8 mouse cellular contexts compared by ENCODE assay signal in the genomic region with DNA sequence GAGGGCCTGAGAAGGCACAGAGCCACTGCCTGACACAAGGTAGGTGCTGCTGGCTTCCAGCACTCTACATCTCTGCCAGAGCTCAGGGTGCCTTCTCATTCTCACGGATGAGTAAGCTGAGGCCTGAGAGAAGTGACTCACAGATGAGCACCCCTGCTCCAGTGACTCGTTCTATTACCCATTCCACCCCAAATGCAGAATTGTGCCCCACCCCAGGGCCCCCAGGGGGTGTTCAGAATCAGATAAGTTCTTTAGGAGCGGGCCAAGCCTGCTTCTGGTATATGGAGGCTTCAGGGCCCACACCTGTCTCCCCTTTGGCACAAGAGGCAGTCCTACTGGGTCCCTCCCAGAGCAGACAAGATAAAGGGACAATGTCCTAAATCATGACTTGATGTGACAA. TPM values are rescaled to one million over a fixed set of nuclear protein-coding genes. Genes with fewer than 3 reads are reported as not detected.
DNase-seq lines count a peak whose midpoint lies in the region; ATAC-seq lines count a peak whose summit lies in the region.

No protein-coding gene starts in this region.

- H3K9ac ChIP-seq in kidney, embryonic 15.5 days = peak overlapping the region; percentile 70
- peak overlapping the region; percentile 91; the same call in 1 of the 2 replicates for H3K9ac ChIP-seq in forebrain, embryonic 14.5 days (ENCODE audit: low read length)
- peak overlapping the region; percentile 76; the same call in 1 of the 2 replicates for H3K9ac ChIP-seq in liver, embryonic 15.5 days

- H3K4me3 ChIP-seq in kidney, embryonic 15.5 days (replicated peaks) = peak overlapping the region; percentile 74
- H3K4me3 ChIP-seq in forebrain, embryonic 14.5 days (ENCODE audit: low read depth, low read length) = peak overlapping the region; percentile 74; the same call in 1 of the 2 replicates
- H3K4me3 ChIP-seq in liver, embryonic 15.5 days (replicated peaks) = peak overlapping the region; percentile 74

- WGBS in kidney, embryonic 15.5 days = 35% methylated on average over 3 of the region's 3 CpGs
- 33% methylated on average over 3 of the region's 3 CpGs for WGBS in forebrain, embryonic 14.5 days
- 21% methylated on average over 3 of the region's 3 CpGs for WGBS in liver, embryonic 15.5 days (ENCODE audit: insufficient replicate concordance)

- peaks cover 100% of the 10 kb centered on the region for H3K4me1 ChIP-seq in kidney, embryonic 15.5 days
- peaks cover 75% of the 10 kb centered on the region for H3K4me1 ChIP-seq in forebrain, embryonic 14.5 days (ENCODE audit: control insufficient read depth, insufficient read depth, low read length)
- peaks cover 93% of the 10 kb centered on the region for H3K4me1 ChIP-seq in liver, embryonic 15.5 days (replicated peaks)

- DNase-seq in kidney, adult 11 months = no peak
- peak; percentile 62 for DNase-seq in adrenal gland, postnatal 14 days
- no peak for DNase-seq in forebrain, embryonic 14.5 days (ENCODE audit: low spot score)
- DNase-seq in left cerebral cortex, postnatal 4 days = no peak
- DNase-seq in urinary bladder, adult 18-20 months (ENCODE audit: low spot score in 2 of 2) = no peak
- DNase-seq in layer of hippocampus, adult 9-10 months (ENCODE audit: low spot score) = no peak

- peaks cover 31% of the 10 kb centered on the region for H3K36me3 ChIP-seq in kidney, embryonic 15.5 days
- peaks cover 25% of the 10 kb centered on the region; the same call in 1 of the 2 replicates for H3K36me3 ChIP-seq in forebrain, embryonic 14.5 days (ENCODE audit: control insufficient read depth, insufficient read depth, low read length)
- H3K36me3 ChIP-seq in liver, embryonic 15.5 days (replicated peaks) = peaks cover 16% of the 10 kb centered on the region; the same call in 1 of the 2 replicates

- intact Hi-C loops in left cerebral cortex, postnatal 4 days (cut with DNase I) = no loop called here

- no peaks in the 10 kb centered on the region for H3K9me3 ChIP-seq in kidney, embryonic 15.5 days (replicated peaks)
- H3K9me3 ChIP-seq in forebrain, embryonic 14.5 days (replicated peaks; ENCODE audit: control insufficient read depth, low read length) = no peaks in the 10 kb centered on the region
- no peaks in the 10 kb centered on the region for H3K9me3 ChIP-seq in liver, embryonic 15.5 days (replicated peaks)

- peak overlapping the region; percentile 95 for H3K27ac ChIP-seq in kidney, embryonic 15.5 days
- peak overlapping the region; percentile 98; the same call in 1 of the 2 replicates for H3K27ac ChIP-seq in forebrain, embryonic 14.5 days (ENCODE audit: low read depth, low read length)
- peak overlapping the region; percentile 87 for H3K27ac ChIP-seq in liver, embryonic 15.5 days (replicated peaks)

- ATAC-seq in kidney, embryonic 15.5 days (replicated peaks; ENCODE audit: low FRiP score) = no peak
- no peak for ATAC-seq in forebrain, embryonic 14.5 days
- no peak for ATAC-seq in liver, embryonic 15.5 days (ENCODE audit: insufficient read depth)

- H3K27me3 ChIP-seq in kidney, embryonic 15.5 days = no peaks in the 10 kb centered on the region
- H3K27me3 ChIP-seq in forebrain, embryonic 14.5 days (replicated peaks; ENCODE audit: control insufficient read depth, insufficient read depth, low read length) = no peaks in the 10 kb centered on the region
- H3K27me3 ChIP-seq in liver, embryonic 15.5 days = no peaks in the 10 kb centered on the region

- H3K4me2 ChIP-seq in kidney, embryonic 15.5 days = peak overlapping the region; percentile 86
- H3K4me2 ChIP-seq in forebrain, embryonic 14.5 days (ENCODE audit: low read length) = peak overlapping the region; percentile 75
- H3K4me2 ChIP-seq in liver, embryonic 15.5 days = peak overlapping the region; percentile 97

RNA-seq across cellular contexts. Expression of a gene that starts 16.2 kb away (rescaled TPM):
- polyA plus RNA-seq in kidney, embryonic 15.5 days (2015; fragmentation: Nextera tagmentation; extraction: Ambion mirVana) = 51.0 and 51.4 TPM in 2 replicates
- 49.9 and 61.8 TPM in 2 replicates for total RNA-seq in adrenal gland, postnatal 14 days (2021)
- polyA plus RNA-seq in forebrain, embryonic 14.5 days (2014; fragmentation: Nextera tagmentation; extraction: Ambion mirVana) = 34.9 and 49.5 TPM in 2 replicates
- polyA plus RNA-seq in liver, embryonic 15.5 days (2015; fragmentation: Nextera tagmentation; extraction: Ambion mirVana) = 10.8 and 11.4 TPM in 2 replicates
- total RNA-seq in left cerebral cortex, postnatal 4 days (2021) = 100 to 1,000 TPM; 112 to 117 TPM
